ENCODE assay signal across 10 mouse cellular contexts in the genomic region with DNA sequence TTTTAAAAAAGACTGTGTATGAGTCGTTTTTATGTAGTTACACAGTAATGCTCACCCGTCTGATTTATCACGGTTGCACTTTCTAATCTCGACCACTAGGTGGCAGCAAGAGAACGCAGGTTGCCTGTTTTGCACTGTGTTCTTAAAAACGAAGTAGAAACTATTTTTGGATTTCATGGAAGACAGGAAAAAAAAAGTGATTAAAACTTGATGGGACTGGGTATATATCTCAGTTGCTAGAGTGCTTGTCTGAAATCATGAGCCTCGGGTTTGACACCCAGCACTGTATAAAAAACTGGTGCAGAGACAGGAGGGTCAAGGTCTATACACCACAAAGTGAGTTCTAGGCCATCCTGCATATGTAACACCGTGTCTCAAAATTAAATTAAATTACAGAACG. TPM values are rescaled to one million over a fixed set of nuclear protein-coding genes. Genes with fewer than 3 reads are reported as not detected.
DNase-seq lines count a peak whose midpoint lies in the region; ATAC-seq lines count a peak whose summit lies in the region.
"Had no signal": no experiment of that assay in that cellular context is flagged by ENCODE, and none has a peak within 500 bp of the region (broad histone marks: within the 10 kb centered on the region; RNA-seq: fewer than 3 reads in every experiment).

No protein-coding gene starts in this region.

- H3K36me3 ChIP-seq in heart, embryonic 15.5 days, result no peaks in the 10 kb centered on the region
- H3K36me3 ChIP-seq in hindbrain, embryonic 13.5 days, result no peaks in the 10 kb centered on the region
- no peaks in the 10 kb centered on the region for H3K36me3 ChIP-seq in midbrain, embryonic 13.5 days

- H3K27ac ChIP-seq in heart, embryonic 15.5 days, result no peak overlapping the region
- no peak overlapping the region for H3K27ac ChIP-seq in hindbrain, embryonic 13.5 days
- no peak overlapping the region for H3K27ac ChIP-seq in midbrain, embryonic 13.5 days

- no peaks in the 10 kb centered on the region for H3K4me1 ChIP-seq in heart, embryonic 15.5 days (replicated peaks)
- no peaks in the 10 kb centered on the region for H3K4me1 ChIP-seq in hindbrain, embryonic 13.5 days (replicated peaks)
- H3K4me1 ChIP-seq in midbrain, embryonic 13.5 days (replicated peaks), result no peaks in the 10 kb centered on the region

- intact Hi-C loops in left cerebral cortex, postnatal 25 days (cut with DNase I), result loop anchor here (10.0 kb wide), 2 partner anchors 1595 to 1745 kb away; no protein-coding TSS in a partner anchor

- no peaks in the 10 kb centered on the region for H3K27me3 ChIP-seq in heart, embryonic 15.5 days
- H3K27me3 ChIP-seq in hindbrain, embryonic 13.5 days, result no peaks in the 10 kb centered on the region
- 0 out of 2 replicates have a peak, but pooled peaks cover 3% of the 10 kb centered on the region for H3K27me3 ChIP-seq in midbrain, embryonic 13.5 days

- no peak overlapping the region for H3K9ac ChIP-seq in heart, embryonic 15.5 days
- no peak overlapping the region for H3K9ac ChIP-seq in hindbrain, embryonic 13.5 days
- no peak overlapping the region for H3K9ac ChIP-seq in midbrain, embryonic 13.5 days (replicated peaks)

- H3K4me3 ChIP-seq in heart, embryonic 15.5 days, result no peak overlapping the region
- H3K4me3 ChIP-seq in hindbrain, embryonic 13.5 days, result no peak overlapping the region
- no peak overlapping the region for H3K4me3 ChIP-seq in midbrain, embryonic 13.5 days (replicated peaks)
- H3K4me3 ChIP-seq: erythroblast, embryonic 14.5 days; myocyte had no signal

- no peak overlapping the region for H3K4me2 ChIP-seq in heart, embryonic 15.5 days
- H3K4me2 ChIP-seq in hindbrain, embryonic 13.5 days, result no peak overlapping the region
- H3K4me2 ChIP-seq in midbrain, embryonic 13.5 days (replicated peaks), result no peak overlapping the region

- DNase-seq in heart, adult 11 months, result no peak
- DNase-seq in NIH3T3 (ENCODE audit: low read depth), result peak; percentile 85
- peak; percentile 61 for DNase-seq in embryo, embryonic 11 days
- DNase-seq in left cerebral cortex, postnatal 25 days (ENCODE audit: low spot score in 2 of 2), result peak; percentile 22 to 53
- peak; percentile 51 for DNase-seq in testis, postnatal 10 days (ENCODE audit: low spot score)

- ATAC-seq in heart, embryonic 15.5 days (replicated peaks; ENCODE audit: insufficient number of reproducible peaks, insufficient read depth, low FRiP score, low read depth), result 0 out of 2 replicates have a peak, but pooled peaks have one; percentile 47
- peak; percentile 87 for ATAC-seq in hindbrain, embryonic 13.5 days (ENCODE audit: low FRiP score)
- peak; percentile 80 for ATAC-seq in midbrain, embryonic 13.5 days

- 13% methylated on average over 9 of the region's 9 CpGs for WGBS in heart, embryonic 15.5 days
- 16% methylated on average over 9 of the region's 9 CpGs for WGBS in hindbrain, embryonic 13.5 days
- 19% methylated on average over 9 of the region's 9 CpGs for WGBS in midbrain, embryonic 13.5 days

- H3K9me3 ChIP-seq in heart, embryonic 15.5 days (replicated peaks), result no peaks in the 10 kb centered on the region
- no peaks in the 10 kb centered on the region for H3K9me3 ChIP-seq in hindbrain, embryonic 13.5 days
- no peaks in the 10 kb centered on the region for H3K9me3 ChIP-seq in midbrain, embryonic 13.5 days

RNA-seq across cellular contexts. Expression of a gene that starts 22.6 kb away (rescaled TPM):
- polyA plus RNA-seq in heart, embryonic 15.5 days (2015; fragmentation: Nextera tagmentation; extraction: Ambion mirVana), result 60.8 and 68.0 TPM in 2 replicates
- 129 and 131 TPM in 2 replicates for polyA plus RNA-seq in hindbrain, embryonic 13.5 days (2015; fragmentation: Nextera tagmentation; extraction: Ambion mirVana)
- 10 to 100 TPM; 47.9 to 50.1 TPM for total RNA-seq in left cerebral cortex, postnatal 25 days (2021)
- polyA plus RNA-seq in midbrain, embryonic 13.5 days (2015; fragmentation: Nextera tagmentation; extraction: Ambion mirVana), result 135 and 142 TPM in 2 replicates
